Mouse (Mus musculus) forebrain, embryonic 14.5 days (tissue): ENCODE measurements at regions not wholly inside any gene's neighbourhood (a gene's known extent, or its start where the extent isn't known, plus 50 kb on each side); places are given as distances from the start of the nearest gene placed in this dataset.

Experiments used
- ATAC-seq: fragments of 200-750 bp; cut with Nextera tagmentation; 2 replicates; pipeline ENCODE4 v1.8.0; 2017; ENCODE audit warnings: mild to moderate bottlenecking, moderate library complexity
- DNase-seq: peaks from one replicate; pipeline ENCODE4 v3.0.0-alpha.2; 2015; ENCODE audit warnings: low spot score
- H3K27ac ChIP-seq: fragments of 300-500 bp; sonication (generic); 2 replicates; pipeline ENCODE4 v1.5.1; 2014; ENCODE audit warnings: low read depth, mild to moderate bottlenecking, control low read depth, low read length, moderate library complexity
- H3K27me3 ChIP-seq: fragments of 300-500 bp; sonication (generic); replicated peaks from 2 replicates; pipeline ENCODE4 v1.6.1; 2014; ENCODE audit warnings: low read length, control low read depth, mixed read lengths; ENCODE audit not compliant: control insufficient read depth, insufficient read depth
- H3K36me3 ChIP-seq: fragments of 300-500 bp; sonication (generic); 2 replicates; pipeline ENCODE4 v1.6.1; 2014; ENCODE audit warnings: low read length, control low read depth; ENCODE audit not compliant: control insufficient read depth, insufficient read depth
- H3K4me1 ChIP-seq: fragments of 300-500 bp; sonication (generic); 2 replicates; pipeline ENCODE4 v1.6.1; 2014; ENCODE audit warnings: antibody characterized with exemption, low read length, control low read depth; ENCODE audit not compliant: control insufficient read depth, insufficient read depth
- H3K4me2 ChIP-seq: fragments of 300-500 bp; sonication (generic); 2 replicates; pipeline ENCODE4 v1.6.1; 2014; ENCODE audit warnings: mild to moderate bottlenecking, control low read depth, low read length
- H3K4me3 ChIP-seq: fragments of 300-500 bp; sonication (generic); 2 replicates; pipeline ENCODE4 v1.5.1; 2014; ENCODE audit warnings: low read depth, low read length, control low read depth
- H3K9ac ChIP-seq: fragments of 300-500 bp; sonication (generic); 2 replicates; pipeline ENCODE4 v1.6.1; 2014; ENCODE audit warnings: mild to moderate bottlenecking, low read length, control low read depth, moderate library complexity
- H3K9me3 ChIP-seq: fragments of 300-500 bp; sonication (generic); replicated peaks from 2 replicates; pipeline ENCODE4 v1.6.1; 2016; ENCODE audit warnings: low read length, control low read depth, mixed read lengths; ENCODE audit not compliant: control insufficient read depth
- WGBS: fragments of 180-500 bp; shearing (Covaris S2); extraction: QIAGEN DNeasy Blood & Tissue Kit; methylation state at CpG from one replicate; pipeline ENCODE4 v1.1.7; 2014; 5-methylcytosine and 5-hydroxymethylcytosine counted together

DNA sequence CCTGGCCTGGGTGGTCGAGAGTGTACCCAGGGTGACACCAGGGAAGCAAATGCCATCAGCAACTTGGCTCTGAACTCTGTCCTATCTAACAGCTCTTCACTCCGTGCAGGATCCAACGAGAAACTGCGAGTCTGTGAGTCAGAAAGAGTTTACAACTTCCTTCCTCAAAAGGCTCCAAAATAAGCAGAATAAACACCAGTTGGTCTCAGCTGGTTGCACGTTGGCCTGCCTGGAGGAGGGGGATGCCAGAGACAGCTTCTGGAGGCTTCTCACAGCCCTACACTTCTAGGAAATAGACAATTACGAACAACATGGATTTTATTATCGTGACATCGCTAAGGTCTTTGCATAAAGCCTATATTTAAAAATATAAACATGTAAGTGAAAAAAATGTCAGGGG lies 133.4 kb upstream of the Pkdcc start:
- no peaks in the 10 kb centered on the region for H3K27me3 ChIP-seq
- ATAC-seq: no peak
- WGBS: 79% methylated on average over 8 of the region's 8 CpGs

DNA sequence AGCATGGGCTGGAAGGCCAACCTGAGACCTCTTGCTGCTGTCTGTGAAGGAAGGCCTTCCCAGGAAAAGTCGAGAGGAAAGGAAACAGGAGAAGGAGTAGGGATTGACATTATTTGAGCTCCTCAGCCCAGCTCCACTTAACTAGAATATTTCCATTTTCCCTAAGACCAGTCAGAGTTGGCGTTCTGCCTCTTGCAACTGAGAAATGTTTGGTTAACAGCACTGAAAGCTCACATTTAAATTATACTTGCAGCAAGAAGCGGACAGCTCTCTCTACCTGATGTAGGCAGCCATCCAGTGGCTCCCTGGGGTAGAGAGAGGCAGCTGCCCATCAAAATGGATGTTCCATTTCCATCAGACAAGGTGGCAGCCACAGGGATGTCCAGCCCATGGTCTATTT lies 131.6 kb upstream of the Pkdcc start:
- no peak overlapping the region for H3K9ac ChIP-seq
- H3K27ac ChIP-seq: no peak overlapping the region
- 76% methylated on average over 3 of the region's 3 CpGs for WGBS
- H3K4me2 ChIP-seq: no peak overlapping the region
- H3K27me3 ChIP-seq: no peaks in the 10 kb centered on the region
- DNase-seq (no peak), ATAC-seq (no peak)
- H3K4me3 ChIP-seq: no peak overlapping the region
- no peaks in the 10 kb centered on the region for H3K9me3 ChIP-seq
- peaks cover 4% of the 10 kb centered on the region for H3K4me1 ChIP-seq
- H3K36me3 ChIP-seq: no peaks in the 10 kb centered on the region

More for the DNA sequence above, 133.4 kb upstream of the Pkdcc start:
- Histone ChIP-seq H3K9me3 (no peaks in the 10 kb centered on the region), H3K27ac (no peak overlapping the region), H3K9ac (no peak overlapping the region), H3K36me3 (no peaks in the 10 kb centered on the region), H3K4me3 (no peak overlapping the region), H3K4me2 (no peak overlapping the region), H3K4me1 (peaks cover 5% of the 10 kb centered on the region)
- DNase-seq: no peak

DNA sequence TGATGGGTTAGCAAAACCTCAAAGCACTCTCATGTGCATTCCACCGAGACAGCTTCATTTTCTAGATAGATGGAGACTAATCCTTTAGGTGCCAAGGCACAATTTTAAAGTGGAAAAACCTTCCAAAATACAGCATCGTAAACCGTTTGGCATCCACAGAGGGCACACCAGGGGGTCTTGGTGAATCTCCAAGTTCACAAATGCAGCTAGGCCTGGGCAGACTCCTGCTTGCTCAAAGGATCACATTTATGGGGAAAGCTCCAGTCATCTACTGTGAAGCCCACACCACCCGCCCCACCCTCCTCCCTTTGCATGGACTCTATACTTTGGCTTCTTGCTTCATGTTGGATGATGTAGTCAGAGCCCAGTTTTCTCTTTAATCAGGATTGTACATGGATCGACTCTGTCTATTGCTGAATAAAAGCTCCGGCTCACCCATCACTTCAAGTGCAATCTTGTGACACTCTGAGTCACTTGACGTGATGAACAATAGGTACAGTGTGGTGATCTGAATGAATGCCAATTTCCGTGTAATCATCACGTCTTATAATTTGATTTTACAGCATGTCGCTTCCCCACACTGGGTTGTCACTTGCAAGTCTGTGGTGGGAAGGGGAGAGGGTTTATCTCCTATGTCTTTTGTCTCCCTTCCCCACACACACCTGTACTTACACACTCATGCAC lies 129.2 kb upstream of the Pkdcc start:
- H3K4me1 ChIP-seq: peaks cover 2% of the 10 kb centered on the region; the same call in 1 of the 2 replicates
- DNase-seq (no peak), ATAC-seq (no peak)
- no peak overlapping the region for H3K4me2 ChIP-seq
- no peaks in the 10 kb centered on the region for H3K9me3 ChIP-seq
- no peaks in the 10 kb centered on the region for H3K27me3 ChIP-seq
- 66% methylated on average over 10 of the region's 10 CpGs for whole genome bisulfite sequencing
- no peak overlapping the region for H3K27ac ChIP-seq
- no peak overlapping the region for H3K4me3 ChIP-seq
- H3K36me3 ChIP-seq: no peaks in the 10 kb centered on the region
- H3K9ac ChIP-seq: no peak overlapping the region

- Histone ChIP-seq H3K27me3 (no peaks in the 10 kb centered on the region), H3K36me3 (no peaks in the 10 kb centered on the region), H3K4me1 (peaks cover 2% of the 10 kb centered on the region; the same call in 1 of the 2 replicates), H3K9ac (no peak overlapping the region), H3K4me3 (no peak overlapping the region), H3K27ac (no peak overlapping the region), H3K4me2 (no peak overlapping the region), H3K9me3 (no peaks in the 10 kb centered on the region)
- WGBS: 74% methylated on average over 2 of the region's 2 CpGs
- DNase-seq: no peak
- no peak for ATAC-seq
Observed at GRCm38 (mm10) chr17:83086703-83087102, 128.4 kb upstream of the Pkdcc start.

DNA sequence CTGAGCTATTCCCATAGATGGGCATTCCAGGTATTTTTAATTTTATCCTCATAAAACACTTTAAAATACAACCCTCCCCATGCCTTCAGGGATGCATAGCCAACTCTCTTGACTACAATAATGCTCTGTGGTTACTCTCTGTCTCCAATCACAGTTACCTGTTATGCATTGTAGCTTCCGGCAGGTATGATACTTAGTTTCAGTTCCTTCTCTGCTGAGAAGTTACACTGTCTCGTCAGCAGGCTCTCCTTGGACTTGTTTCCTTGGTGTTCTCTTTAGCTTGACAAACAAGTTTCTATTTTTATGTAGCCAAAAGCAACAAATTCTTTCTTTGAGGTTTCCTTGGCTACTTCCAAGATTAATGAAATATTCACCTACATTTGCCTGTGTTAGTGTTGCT lies 126.6 kb upstream of the Pkdcc start:
- Histone ChIP-seq H3K4me1 (peaks cover 2% of the 10 kb centered on the region; the same call in 1 of the 2 replicates), H3K27me3 (no peaks in the 10 kb centered on the region), H3K27ac (no peak overlapping the region), H3K4me2 (no peak overlapping the region), H3K9ac (no peak overlapping the region), H3K4me3 (no peak overlapping the region), H3K36me3 (no peaks in the 10 kb centered on the region), H3K9me3 (no peaks in the 10 kb centered on the region)
- 87% methylated on average over 2 of the region's 2 CpGs for WGBS
- no peak for DNase-seq
- ATAC-seq: no peak

DNA sequence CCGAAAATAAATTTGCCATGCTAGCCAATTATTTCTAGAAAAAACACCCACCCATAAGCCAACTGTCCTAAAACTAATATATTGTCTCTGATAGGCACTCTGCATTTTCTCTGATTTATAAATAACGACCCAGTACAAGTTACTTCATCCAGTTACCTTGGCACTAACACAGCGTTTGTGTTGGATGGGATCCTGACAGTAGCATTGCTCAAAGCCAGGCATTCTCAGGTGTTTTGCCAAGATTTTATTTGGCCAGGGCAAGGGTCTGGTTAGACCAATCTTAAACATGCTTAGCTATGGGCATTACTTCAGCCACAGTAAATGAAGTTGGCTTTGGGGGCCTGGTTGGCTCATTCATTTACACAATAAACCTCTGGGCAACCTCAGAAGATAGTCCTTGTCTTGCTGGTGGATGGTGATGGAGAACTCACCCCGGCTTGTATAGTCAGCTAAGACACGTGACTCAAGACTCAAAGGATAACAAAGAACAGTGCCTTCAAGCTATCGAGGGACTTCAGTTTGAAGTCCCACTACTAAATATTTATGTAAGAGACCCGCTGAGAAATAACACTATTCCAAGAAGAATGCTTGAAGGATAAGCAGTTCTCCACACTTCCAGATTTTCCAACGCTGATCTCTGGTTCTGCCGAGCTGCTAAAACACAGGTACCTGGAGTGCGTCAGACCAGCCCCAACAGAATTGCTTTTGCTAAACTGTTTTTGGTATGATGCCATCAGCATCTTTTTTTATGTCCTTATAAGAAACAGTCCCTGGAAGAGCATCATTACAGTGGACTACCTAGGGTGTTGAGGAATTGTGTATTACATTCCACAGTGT lies 125.0 kb upstream of the Pkdcc start:
- Histone ChIP-seq H3K9ac (no peak overlapping the region), H3K9me3 (no peaks in the 10 kb centered on the region), H3K4me3 (no peak overlapping the region), H3K27ac (no peak overlapping the region), H3K4me2 (no peak overlapping the region), H3K27me3 (no peaks in the 10 kb centered on the region), H3K4me1 (peaks cover 2% of the 10 kb centered on the region; the same call in 1 of the 2 replicates), H3K36me3 (no peaks in the 10 kb centered on the region)
- DNase-seq: no peak
- no peak for ATAC-seq
- 76% methylated on average over 10 of the region's 10 CpGs for WGBS

GRCm38 (mm10) chr17:83093862-83094261 lies 121.2 kb upstream of the Pkdcc start:
- no peaks in the 10 kb centered on the region for H3K9me3 ChIP-seq
- ATAC-seq (no peak), DNase-seq (no peak)
- H3K4me1 ChIP-seq: no peaks in the 10 kb centered on the region
- H3K27me3 ChIP-seq: no peaks in the 10 kb centered on the region
- no peak overlapping the region for H3K9ac ChIP-seq
- no peaks in the 10 kb centered on the region for H3K36me3 ChIP-seq
- H3K4me2 ChIP-seq: no peak overlapping the region
- no peak overlapping the region for H3K27ac ChIP-seq
- 86% methylated on average over 5 of the region's 5 CpGs for WGBS
- no peak overlapping the region for H3K4me3 ChIP-seq

- Histone ChIP-seq H3K4me3 (no peak overlapping the region), H3K9me3 (no peaks in the 10 kb centered on the region), H3K4me1 (no peaks in the 10 kb centered on the region), H3K4me2 (no peak overlapping the region), H3K36me3 (no peaks in the 10 kb centered on the region), H3K27ac (no peak overlapping the region), H3K9ac (no peak overlapping the region), H3K27me3 (no peaks in the 10 kb centered on the region)
- ATAC-seq (no peak), DNase-seq (no peak)
- 63% methylated on average over 8 of the region's 8 CpGs for WGBS
Observed at GRCm38 (mm10) chr17:83096451-83096850, 118.6 kb upstream of the Pkdcc start.

DNA sequence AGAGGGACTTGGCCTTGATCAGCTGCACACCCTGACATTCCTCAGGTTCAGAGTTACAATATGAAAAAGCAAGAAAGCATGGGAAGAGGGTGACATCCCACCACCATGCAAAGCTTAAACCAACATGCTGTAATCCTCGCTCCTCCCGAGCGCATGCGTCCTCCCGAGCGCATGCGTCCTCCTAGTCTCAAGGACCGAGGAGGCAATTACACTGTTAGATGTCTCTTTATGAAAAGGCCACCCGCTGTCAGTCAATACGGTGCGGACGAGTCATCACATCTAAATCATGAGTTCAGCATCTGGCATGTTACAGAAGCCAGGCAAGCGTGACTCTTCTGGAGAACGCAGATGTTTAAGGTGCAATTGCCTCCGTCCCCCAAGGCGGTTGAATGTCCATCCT lies 117.1 kb upstream of the Pkdcc start:
- Histone ChIP-seq H3K27ac (no peak overlapping the region), H3K9me3 (no peaks in the 10 kb centered on the region)

More for the DNA sequence above, 117.1 kb upstream of the Pkdcc start:
- H3K4me2 ChIP-seq: no peak overlapping the region
- H3K36me3 ChIP-seq: no peaks in the 10 kb centered on the region
- DNase-seq (no peak), ATAC-seq (no peak)
- H3K4me3 ChIP-seq: no peak overlapping the region
- 88% methylated on average over 16 of the region's 16 CpGs for WGBS
- no peaks in the 10 kb centered on the region for H3K4me1 ChIP-seq
- no peak overlapping the region for H3K9ac ChIP-seq
- no peaks in the 10 kb centered on the region for H3K27me3 ChIP-seq
